Mouse (Mus musculus) bone marrow, adult 2 months (tissue): ENCODE measurements around the gene Glis1.

Experiments
- CTCF ChIP-seq: fragments of 200-500 bp; IDR thresholded peaks from 2 replicates; pipeline ENCODE4 v1.5.1; 2011; ENCODE audit warnings: low read length, control low read depth; ENCODE audit not compliant: control insufficient read depth, insufficient read depth
- POLR2A ChIP-seq: fragments of 200-500 bp; IDR thresholded peaks from 2 replicates; pipeline ENCODE4 v1.6.1; 2011; ENCODE audit warnings: low read depth, mild to moderate bottlenecking, control low read depth, low read length, borderline replicate concordance; ENCODE audit not compliant: control insufficient read depth

DNA sequence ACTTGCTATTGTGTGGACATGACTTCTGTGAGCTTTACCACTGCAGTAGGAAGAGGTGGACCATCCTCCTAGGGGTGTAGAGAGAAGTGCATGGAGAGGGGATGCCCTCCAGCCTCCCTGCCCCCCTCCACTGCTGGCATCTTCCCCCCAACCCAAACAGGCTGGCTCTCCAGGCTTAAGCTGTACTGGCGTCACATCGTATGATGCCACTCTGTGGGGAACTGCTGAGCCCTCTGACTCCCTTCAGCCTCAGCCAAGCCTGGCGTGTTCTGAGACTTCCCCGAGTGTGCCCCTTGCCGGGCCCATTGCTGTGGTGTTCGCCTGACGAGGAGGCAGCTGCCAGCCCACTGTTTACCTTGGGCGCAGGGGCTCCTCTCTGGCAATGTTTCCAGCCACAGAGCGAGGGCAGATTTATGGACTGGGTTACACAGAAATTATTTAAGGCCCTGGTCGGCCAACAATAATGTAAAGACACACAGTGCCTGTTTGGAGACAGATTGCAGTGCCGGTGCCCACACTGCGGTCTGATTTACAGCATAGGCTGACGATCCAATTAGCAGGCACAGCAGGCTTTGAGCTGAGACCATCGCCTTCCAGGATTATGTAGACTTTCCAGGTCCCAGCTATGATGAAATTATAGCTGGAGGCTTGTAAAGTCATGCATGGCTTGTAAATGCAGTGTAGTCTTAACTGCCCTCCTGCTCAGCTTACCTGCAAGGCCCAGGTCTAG, 156.6 kb downstream of the Glis1 start:
- TF ChIP-seq POLR2A (no peak), CTCF (no peak)
